Mouse (Mus musculus) embryonic fibroblast, embryonic 13.5 days (primary cell): ENCODE data around the gene Smad3.

ENCODE experiments used
- CTCF ChIP-seq: IDR thresholded peaks from 2 replicates; pipeline ENCODE4 v1.5.1; 2011; ENCODE audit warnings: mild to moderate bottlenecking, control low read depth, low read length, moderate library complexity, borderline replicate concordance; ENCODE audit not compliant: insufficient read depth
- POLR2A ChIP-seq: IDR thresholded peaks from 2 replicates; pipeline ENCODE4 v1.6.1; 2011; ENCODE audit warnings: low read depth, mild to moderate bottlenecking, control low read depth, low read length, moderate library complexity

DNA sequence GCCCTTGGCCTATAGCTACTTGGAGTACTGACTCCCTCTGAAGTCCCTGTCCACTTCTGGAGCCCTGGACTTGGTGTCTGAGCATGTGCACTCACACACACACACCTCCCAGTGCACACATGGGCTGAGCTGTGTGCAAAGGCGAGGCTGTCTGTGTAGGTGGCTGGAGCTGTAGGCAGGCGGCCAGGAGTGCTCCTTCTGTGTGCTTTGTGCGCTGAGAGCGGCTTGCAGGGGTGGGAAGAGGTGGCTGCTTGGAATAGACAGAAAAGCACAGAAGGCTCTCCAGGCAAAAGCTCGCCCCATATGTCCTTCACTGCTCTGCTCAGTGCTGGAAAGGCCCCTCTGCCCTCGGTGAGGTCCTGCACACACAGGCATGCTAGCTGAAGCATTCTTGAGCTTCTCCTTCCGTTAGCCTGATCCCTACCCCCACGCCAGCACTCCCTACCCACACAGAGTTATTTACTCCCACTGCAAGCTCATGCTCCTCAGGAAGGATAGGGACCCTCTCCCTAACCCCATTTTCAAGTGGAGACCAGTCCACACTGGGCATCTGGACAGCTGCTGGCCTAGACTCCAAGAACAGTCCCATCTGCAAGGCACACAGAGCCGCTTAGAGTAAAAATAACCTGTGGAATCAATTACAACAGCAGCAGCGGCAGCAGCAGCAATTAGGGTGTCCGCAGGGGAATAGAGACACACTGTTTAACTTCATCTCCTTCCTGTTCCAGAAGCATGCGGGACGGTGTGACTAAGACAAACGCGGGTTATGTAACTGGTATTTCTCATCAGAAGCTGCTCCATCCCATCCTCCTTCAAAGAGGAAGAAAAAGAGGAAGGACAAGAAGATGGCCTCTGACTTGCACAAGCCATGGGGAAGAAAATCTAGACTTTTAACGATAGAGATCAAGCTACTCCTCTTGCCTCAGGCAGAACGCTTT, 22.4 kb upstream of the Smad3 start:
- TF ChIP-seq POLR2A (no peak), CTCF (no peak)
